In genomic region chr1:91913850-91914249, GRCm38 (mm10) we compare ENCODE assay signal across 9 mouse cellular contexts.
DNase-seq lines count a peak whose midpoint lies in the region; ATAC-seq and TF ChIP-seq lines count a peak whose summit lies in the region.
"Had no signal": no experiment of that assay in that cellular context is flagged by ENCODE, and none has a peak within 500 bp of the region (broad histone marks: within the 10 kb centered on the region; RNA-seq: fewer than 3 reads in every experiment).

No protein-coding gene starts in this region.

- H3K4me2 ChIP-seq in forebrain, postnatal 0 days (ENCODE audit: low read depth): no peak overlapping the region
- H3K4me2 ChIP-seq in forebrain, embryonic 12.5 days: no peak overlapping the region
- H3K4me2 ChIP-seq in neural tube, embryonic 11.5 days (ENCODE audit: low read depth): no peak overlapping the region
- H3K4me2 ChIP-seq: limb, embryonic 12.5 days had no signal

- no peaks in the 10 kb centered on the region for H3K4me1 ChIP-seq in forebrain, postnatal 0 days (ENCODE audit: insufficient read depth)
- H3K4me1 ChIP-seq in forebrain, embryonic 12.5 days: peaks cover 7% of the 10 kb centered on the region; the same call in 1 of the 2 replicates
- H3K4me1 ChIP-seq in testis, adult 2 months (ENCODE audit: control insufficient read depth, insufficient read depth, low read length): peaks cover 17% of the 10 kb centered on the region
- H3K4me1 ChIP-seq in neural tube, embryonic 11.5 days (ENCODE audit: control insufficient read depth, insufficient read depth, low read length): no peaks in the 10 kb centered on the region

- H3K27ac ChIP-seq in forebrain, postnatal 0 days (ENCODE audit: low read depth, low read length): no peak overlapping the region
- H3K27ac ChIP-seq in forebrain, embryonic 12.5 days: no peak overlapping the region
- no peak overlapping the region for H3K27ac ChIP-seq in testis, adult 2 months (ENCODE audit: control insufficient read depth, insufficient read depth, low read depth, low read length)
- H3K27ac ChIP-seq in neural tube, embryonic 11.5 days (ENCODE audit: low read depth, low read length): no peak overlapping the region
- H3K27ac ChIP-seq: limb, embryonic 12.5 days had no signal

- TF ChIP-seq CTCF in forebrain, postnatal 0 days (IDR thresholded peaks at IDR 0.05; ENCODE audit: low read depth): peak; percentile 66
- peak; percentile 75 for TF ChIP-seq CTCF in testis, adult 2 months (IDR thresholded peaks at IDR 0.05; ENCODE audit: control insufficient read depth, insufficient read depth, insufficient replicate concordance, low read depth, low read length)

- H3K4me3 ChIP-seq in forebrain, postnatal 0 days (ENCODE audit: low read depth, low read length): no peak overlapping the region
- H3K4me3 ChIP-seq in forebrain, embryonic 12.5 days (replicated peaks): no peak overlapping the region
- H3K4me3 ChIP-seq in testis, adult 2 months (ENCODE audit: control insufficient read depth, low read depth, low read length): no peak overlapping the region
- H3K4me3 ChIP-seq in neural tube, embryonic 11.5 days (ENCODE audit: low read depth, low read length): no peak overlapping the region
- H3K4me3 ChIP-seq: limb, embryonic 12.5 days had no signal

- TF ChIP-seq POLR2A in testis, adult 2 months (IDR thresholded peaks at IDR 0.05; ENCODE audit: control insufficient read depth, low read depth, low read length): no peak

- H3K9me3 ChIP-seq in forebrain, postnatal 0 days (ENCODE audit: low read length): no peaks in the 10 kb centered on the region
- H3K9me3 ChIP-seq in forebrain, embryonic 12.5 days: no peaks in the 10 kb centered on the region
- H3K9me3 ChIP-seq in neural tube, embryonic 11.5 days (ENCODE audit: control insufficient read depth, low read length): no peaks in the 10 kb centered on the region
- H3K9me3 ChIP-seq: limb, embryonic 12.5 days had no signal

- no peaks in the 10 kb centered on the region for H3K27me3 ChIP-seq in forebrain, postnatal 0 days (ENCODE audit: insufficient read depth, low read length)
- H3K27me3 ChIP-seq in forebrain, embryonic 12.5 days: no peaks in the 10 kb centered on the region
- no peaks in the 10 kb centered on the region for H3K27me3 ChIP-seq in testis, adult 2 months (ENCODE audit: control insufficient read depth, insufficient read depth, low read length)
- no peaks in the 10 kb centered on the region for H3K27me3 ChIP-seq in neural tube, embryonic 11.5 days (ENCODE audit: control insufficient read depth, insufficient read depth, low read length)
- H3K27me3 ChIP-seq: limb, embryonic 12.5 days had no signal

- no peak for ATAC-seq in forebrain, postnatal 0 days
- no peak for ATAC-seq in forebrain, embryonic 12.5 days (ENCODE audit: low FRiP score)
- no peak for ATAC-seq in neural tube, embryonic 11.5 days (ENCODE audit: insufficient read depth, low FRiP score, low TSS enrichment)

- no peaks in the 10 kb centered on the region for H3K36me3 ChIP-seq in forebrain, postnatal 0 days (ENCODE audit: insufficient read depth)
- H3K36me3 ChIP-seq in forebrain, embryonic 12.5 days (replicated peaks): no peaks in the 10 kb centered on the region
- no peaks in the 10 kb centered on the region for H3K36me3 ChIP-seq in testis, adult 2 months (ENCODE audit: control insufficient read depth, insufficient read depth, low read length)
- no peaks in the 10 kb centered on the region for H3K36me3 ChIP-seq in neural tube, embryonic 11.5 days (ENCODE audit: control insufficient read depth, insufficient read depth, low read length)
- H3K36me3 ChIP-seq: limb, embryonic 12.5 days had no signal

- 51% methylated on average over 6 of the region's 6 CpGs for WGBS in forebrain, postnatal 0 days
- WGBS in forebrain, embryonic 12.5 days: 50% methylated on average over 6 of the region's 6 CpGs
- WGBS in neural tube, embryonic 11.5 days: 47% methylated on average over 6 of the region's 6 CpGs

- DNase-seq in forebrain, postnatal 0 days: no peak
- no peak for DNase-seq in testis, postnatal 14 days (ENCODE audit: low spot score)
- DNase-seq in cerebellum, postnatal 14 days: peak; percentile 69 to 82
- peak; percentile 58 for DNase-seq in kidney, postnatal 14 days
- DNase-seq in neural tube, embryonic 11.5 days (ENCODE audit: low spot score): peak; percentile 53
- no peak for DNase-seq in right cerebral cortex, postnatal 25 days

- H3K9ac ChIP-seq in forebrain, postnatal 0 days: no peak overlapping the region
- H3K9ac ChIP-seq in forebrain, embryonic 12.5 days: no peak overlapping the region
- H3K9ac ChIP-seq in neural tube, embryonic 11.5 days (ENCODE audit: low read length): no peak overlapping the region
- H3K9ac ChIP-seq: limb, embryonic 12.5 days had no signal

Comparison
In these comparisons a context has a peak if more than half of its experiments do, and no peak if none do; other contexts are left out.
1. DNase-seq: peak in cerebellum, postnatal 14 days (2 of 2), kidney, postnatal 14 days (single experiment) and neural tube, embryonic 11.5 days (single experiment); none in forebrain, postnatal 0 days (single experiment), testis, postnatal 14 days (single experiment) and right cerebral cortex, postnatal 25 days (single experiment).